Mouse (Mus musculus) 3134 (cell line): ENCODE measurements around the gene Olfm3.

ENCODE experiments used
- DNase-seq: peaks from one replicate; pipeline ENCODE4 v3.0.0-alpha.2; 2011; ENCODE audit warnings: low spot score; ENCODE audit not compliant: insufficient read length; ENCODE audit errors: extremely low read depth

Gene Olfm3

DNA sequence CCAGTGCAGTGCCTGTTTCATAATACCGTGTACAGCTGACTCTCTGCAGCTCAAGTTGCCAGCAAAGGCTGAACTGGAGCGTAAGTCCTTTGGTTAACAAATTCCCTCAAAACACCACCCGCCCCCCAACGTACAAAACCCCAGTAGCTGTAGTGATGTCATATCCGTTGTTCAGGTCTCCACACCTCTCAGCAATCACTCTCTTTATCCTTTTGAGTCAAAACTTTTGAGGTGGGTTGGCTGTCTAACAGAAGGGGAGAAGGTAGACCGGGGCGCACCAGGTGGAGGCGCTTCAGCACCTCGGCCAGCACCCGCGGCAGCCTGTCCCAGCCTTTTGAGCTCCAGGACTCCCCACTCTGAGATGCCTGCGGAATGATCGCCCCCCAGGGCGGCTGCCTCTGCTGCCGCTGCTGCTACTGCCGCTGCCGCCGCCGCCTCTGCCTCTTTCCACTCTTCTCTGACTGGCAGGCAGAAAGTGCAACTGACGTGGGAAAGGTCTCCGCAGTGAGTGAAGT lies at the start of gene Olfm3:
Olfm3 (plus strand) TSS at position 155 of the 515 bp plus-strand sequence.
- DNase-seq = peak; percentile 11

DNA sequence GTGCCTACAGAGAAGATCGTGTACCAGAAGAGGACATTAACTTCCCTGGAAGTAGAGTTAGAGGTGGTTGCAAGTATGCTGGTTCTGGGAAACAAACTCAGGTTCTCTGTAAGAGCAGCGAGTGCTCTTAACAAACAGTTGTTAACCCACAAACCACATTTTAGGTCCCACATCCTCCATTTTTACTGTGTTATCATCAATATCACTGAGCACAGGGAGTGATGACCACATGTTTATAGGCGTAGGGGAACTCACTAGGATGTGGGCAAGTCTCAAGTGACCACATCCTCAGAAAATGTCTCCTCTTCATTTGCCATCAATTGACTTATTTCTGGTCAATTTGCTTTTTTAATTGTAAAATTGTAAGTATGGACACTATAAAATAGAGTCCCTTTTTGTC lies 14.1 kb upstream of the Olfm3 start:
- no peak for DNase-seq

DNA sequence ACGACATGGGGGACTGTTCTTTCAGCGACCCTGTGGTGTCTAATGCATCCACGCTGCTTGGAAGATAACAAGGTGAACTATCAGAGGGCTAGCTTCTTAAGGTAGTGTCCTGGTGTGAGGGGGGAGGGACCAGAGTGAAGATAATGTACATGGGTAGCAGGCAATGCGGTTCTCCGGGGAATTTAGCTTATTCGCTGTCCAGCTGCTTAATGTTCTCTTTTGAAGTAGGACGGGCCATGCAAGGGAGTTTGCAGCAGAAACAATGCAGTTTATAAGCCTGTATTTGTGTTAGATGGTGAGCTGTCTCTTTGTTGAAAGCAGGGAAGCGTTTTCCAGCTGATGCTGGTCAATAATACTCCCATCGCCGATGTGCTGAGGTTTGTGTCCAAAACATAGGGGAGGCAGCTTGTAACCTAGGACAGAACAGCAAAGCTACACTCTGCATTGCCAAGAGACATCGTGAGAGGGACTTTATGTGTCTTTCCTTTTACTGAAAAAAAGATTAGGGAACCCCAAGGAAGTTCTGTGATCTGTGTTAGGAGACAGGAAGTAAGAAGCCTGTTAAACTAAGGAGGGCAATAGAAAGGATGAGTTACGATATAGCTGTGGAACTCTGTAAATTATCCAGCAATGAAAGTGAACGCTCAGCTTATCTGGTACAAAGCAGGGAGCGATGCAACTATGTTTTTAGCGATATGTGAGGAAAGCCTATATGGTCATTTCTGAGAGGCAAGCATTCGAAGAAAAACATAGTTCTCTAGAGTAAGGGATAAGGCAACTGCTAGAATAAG lies 950 bp downstream of the Olfm3 start:
- DNase-seq = no peak

DNA sequence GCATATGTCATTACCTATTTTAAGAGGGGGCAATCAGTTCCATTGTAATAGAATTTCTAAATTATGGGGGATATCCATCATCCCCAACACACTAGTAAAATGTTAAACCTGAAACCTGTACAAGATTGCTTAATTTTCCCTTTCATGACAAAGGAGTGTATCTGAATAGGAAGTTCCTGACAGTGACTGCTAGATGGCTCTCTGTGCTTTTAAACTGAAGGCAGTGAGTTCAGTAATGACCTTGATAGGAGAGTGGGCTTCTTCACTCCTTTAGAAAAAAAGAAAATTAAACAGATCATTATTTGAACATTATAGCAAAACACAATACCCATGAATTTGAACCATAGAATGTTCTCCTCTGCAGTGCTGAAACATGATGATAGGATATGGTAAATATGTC lies 3.7 kb downstream of the Olfm3 start:
- no peak for DNase-seq

DNA sequence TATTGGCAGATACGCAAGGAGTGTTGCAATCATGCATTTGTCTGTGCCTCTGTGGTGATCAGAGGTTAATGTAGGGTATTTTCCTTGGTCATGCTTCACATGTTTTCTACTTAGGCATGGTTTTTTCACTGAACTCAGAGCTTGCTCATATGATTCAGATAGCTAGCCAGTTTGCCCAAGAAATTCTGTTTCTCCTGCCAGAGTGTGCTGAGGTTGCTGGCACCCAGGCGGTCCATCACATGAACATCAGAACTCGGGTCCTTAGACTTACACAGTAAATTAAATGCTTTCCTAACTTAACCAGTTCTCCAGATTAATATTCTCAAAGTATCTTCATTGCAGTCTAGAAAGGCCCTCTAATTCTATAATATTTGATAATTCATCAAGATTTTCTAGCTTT lies 5.0 kb downstream of the Olfm3 start:
- DNase-seq = no peak

DNA sequence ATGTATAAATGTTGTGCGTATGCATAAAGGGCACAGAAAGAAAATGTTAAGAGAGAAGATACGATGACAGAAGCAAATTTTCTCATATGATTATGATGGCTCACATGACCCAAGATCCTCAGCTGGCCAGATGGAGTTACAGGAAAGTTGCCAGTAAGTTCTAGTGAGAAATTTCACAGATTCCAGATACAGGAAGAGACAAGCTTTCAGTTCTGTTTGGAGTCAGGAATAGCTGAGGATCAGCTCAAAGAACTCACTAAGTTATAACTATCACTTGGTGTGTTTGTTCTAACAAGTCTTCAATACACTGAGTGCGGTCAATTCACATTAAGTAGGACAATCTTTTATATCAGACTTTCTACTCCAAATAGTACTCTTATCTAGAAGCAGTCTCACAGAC lies 16.2 kb downstream of the Olfm3 start:
- DNase-seq = no peak

DNA sequence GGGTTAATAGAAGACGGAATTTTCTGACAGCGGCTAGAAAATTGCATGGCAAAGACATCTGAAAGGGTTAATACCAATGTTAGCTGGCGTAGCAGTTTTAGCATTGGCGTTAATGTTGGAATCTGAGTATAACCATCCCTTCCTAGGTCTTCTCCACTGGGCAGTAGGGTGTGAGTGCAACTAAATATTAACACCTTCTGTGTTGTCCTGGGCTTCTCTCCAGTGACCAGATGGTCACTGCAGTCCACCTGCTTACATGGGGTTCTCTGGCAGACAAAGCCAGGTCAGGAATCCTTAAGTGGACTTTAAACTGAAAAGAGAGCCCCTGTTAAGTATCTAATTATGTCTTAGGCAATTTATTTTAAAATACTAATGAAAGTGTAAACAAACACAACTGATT lies 25.7 kb downstream of the Olfm3 start:
- DNase-seq = no peak

DNA sequence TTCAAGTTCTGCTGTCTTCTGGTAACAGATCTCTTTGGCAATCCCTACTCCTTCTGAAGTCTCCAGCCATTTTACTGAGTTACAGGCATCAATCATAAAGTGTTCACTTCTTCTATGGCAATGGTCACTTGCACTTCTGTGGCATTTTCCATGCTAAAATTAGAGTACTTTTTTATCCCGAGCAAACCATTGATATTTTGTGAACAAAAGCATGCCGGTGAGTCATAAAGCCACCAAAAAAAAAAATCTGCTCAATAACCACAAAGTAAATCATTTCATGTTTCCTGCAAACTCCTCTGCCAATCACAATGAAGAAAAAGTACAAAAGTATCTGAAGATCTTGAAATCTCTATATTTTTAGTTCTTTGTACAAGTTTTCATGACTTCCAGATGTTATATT lies 26.5 kb downstream of the Olfm3 start:
- peak; percentile 2 for DNase-seq

DNA sequence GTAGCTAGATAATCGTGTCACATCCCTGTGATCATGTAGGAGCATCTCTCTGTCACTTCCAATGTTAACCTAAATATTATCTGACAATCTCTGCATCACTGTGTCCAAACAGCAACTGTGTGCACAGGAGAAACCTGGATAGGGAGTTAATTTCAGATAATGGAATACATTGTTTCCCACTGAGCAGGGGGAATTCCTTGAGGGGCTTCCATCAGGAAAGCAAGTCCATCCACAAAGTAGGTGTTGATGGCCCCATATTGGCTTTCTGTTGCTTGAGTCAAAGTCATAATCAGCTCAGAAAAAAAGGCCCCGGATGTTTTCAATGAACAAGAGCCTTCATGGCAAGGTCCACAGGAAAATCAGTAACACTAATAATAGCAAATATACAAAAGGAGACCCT lies 26.9 kb downstream of the Olfm3 start:
- no peak for DNase-seq

DNA sequence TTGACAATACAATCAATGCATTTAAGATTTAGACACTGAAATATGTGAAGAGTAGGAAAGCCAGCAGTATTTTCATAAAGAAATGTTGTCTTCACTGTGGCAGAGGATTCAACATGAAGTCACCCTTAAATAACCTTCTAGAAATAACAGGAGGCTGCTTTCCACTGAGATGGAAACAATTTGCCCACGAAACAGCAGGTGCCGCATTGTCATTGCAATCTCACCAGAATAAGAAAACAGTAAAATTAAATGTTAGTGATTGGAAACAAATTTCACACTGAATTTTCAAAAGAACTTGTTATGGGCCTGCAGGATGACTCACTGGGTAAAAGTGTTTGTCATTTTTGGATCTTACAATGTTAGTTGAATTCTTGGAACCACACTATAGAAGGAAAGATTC lies 29.0 kb downstream of the Olfm3 start:
- no peak for DNase-seq

DNA sequence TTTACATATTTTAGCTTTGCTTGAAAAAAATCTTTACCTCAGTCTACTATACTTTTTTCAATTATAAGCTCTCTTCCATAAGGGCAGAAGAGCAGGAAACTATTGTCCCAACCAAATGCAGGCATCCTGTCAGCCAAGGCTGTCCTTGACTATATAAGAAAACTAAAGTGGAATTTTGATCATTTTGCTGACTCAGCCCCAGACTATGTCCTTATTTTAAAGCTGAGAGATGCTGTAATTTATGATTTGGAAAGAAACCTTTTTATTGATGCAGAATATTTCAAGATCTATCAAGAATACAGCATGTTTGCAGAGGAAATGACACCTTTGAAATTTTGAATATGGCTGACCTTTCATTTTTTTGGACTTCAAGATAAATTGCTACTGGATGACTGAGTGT lies 51.0 kb downstream of the Olfm3 start:
- DNase-seq = no peak

DNA sequence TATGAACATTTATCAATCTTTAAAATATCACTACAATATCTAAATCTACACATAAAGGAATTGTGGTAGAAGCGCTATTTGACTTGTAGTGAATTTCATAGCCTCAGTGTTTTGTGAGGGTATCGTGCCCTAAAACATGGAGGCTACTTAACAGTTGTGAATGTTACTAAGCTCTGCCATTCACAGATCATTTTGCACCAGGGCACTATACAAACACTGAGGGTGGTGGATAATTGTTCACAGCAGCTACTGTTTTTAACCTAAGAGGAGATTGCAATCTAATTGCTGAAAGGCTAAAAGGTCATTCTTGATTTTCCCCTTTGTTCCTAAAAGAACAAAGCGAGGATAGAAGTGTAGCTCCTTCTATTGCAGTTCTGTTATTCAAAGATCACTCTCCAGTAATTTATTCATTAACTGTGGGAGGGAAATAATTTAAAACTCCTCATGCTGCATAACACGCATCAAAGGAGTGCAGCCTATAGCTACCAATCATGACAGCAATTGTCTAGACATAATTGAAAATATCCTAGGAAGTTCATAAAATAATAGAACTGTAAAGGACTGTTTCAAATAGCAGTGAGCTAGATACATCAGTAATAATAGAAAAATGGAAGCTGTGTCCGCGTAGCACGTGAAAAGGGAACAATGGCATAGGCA lies 55.6 kb downstream of the Olfm3 start:
- DNase-seq = no peak

DNA sequence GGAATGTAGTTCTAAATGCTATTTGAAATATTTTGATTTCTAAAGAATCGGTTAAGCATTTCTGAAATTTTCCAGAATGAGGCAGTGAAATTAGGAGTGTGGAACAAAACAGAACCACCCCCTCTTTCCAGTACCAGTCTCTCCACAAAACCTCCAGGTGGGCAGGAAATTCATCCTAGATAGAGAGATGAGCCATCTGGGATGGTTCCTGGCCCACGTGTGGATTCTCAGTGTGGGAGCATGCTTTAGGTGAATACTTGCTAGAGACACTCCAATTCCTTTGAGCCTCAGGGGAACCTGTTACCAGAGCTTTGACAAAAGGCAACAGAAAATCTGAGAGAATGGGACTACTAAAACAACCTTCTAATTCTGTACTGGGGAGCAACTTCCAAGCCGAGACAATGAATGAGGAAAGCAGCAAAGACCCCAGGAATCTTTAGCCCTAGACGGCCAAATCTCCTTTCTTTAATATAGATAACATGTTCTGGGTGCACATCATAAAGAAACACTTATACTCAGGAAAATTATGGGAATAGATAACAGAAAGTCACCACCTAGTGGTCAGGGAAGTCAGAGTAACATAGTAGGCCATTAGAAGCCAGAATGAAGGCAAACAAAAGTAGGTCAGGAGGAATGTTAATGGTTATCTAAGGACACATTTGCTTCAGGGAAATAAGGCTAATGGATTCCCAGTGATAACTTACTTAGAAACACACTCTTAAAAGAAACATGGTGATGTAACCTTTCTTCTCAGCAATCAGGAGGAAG lies 58.6 kb downstream of the Olfm3 start:
- no peak for DNase-seq

DNA sequence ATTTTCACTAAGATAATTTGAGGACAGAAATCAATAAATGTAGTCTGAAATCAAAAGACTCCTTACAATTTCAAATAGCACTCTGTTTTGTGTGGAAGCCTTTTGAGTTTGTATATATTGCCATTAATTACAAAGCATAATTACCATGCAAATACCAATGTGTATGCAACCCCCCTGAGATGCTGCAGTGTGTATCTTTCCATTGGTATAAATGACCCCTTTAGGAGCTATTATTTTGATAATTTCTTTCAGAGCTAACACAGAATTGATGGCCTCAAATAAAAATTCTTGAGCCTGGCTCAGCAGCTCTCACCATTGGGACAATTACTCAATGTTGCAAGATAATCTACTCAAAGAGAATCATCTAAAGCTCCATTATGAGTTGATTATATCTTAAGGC lies 67.3 kb downstream of the Olfm3 start:
- no peak for DNase-seq

DNA sequence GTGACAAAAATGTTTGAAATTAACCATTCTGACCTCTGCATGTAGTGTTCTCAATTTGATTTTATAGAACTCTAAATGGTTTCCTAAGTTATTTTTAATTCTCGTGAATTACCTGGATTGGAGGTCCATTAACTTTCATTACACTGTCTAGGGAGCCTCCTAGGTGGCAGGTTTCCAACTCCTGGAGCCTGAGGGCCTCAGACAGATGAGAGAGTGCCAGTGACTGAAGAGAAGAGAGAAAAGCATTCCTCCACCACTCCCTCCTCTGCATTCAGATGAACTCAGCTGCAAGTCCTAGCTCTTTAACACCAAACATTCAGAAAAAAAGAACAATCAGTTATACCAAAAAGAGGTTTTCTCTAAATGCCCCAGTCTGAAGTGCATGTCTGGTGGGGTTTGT lies 68.6 kb downstream of the Olfm3 start:
- DNase-seq = no peak

DNA sequence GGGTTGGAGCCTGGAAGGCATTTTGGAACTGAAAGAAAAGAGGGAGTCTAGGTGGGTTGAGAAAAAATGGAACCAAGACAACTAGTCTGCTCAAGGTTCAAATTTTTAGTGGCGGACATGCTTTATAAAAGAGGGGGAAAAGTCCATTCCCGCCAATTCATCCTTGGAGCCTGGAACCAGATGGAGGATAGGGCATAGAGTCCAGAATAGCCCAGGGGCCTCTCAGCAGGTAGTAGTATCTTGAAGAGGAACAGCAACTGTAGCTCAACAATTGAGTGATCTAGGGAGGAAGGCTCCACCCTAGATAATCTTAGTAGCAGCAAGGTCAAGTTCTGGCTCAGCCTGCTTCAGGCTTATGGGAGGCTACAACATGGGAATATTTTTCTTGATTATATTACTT lies 87.0 kb downstream of the Olfm3 start:
- no peak for DNase-seq

DNA sequence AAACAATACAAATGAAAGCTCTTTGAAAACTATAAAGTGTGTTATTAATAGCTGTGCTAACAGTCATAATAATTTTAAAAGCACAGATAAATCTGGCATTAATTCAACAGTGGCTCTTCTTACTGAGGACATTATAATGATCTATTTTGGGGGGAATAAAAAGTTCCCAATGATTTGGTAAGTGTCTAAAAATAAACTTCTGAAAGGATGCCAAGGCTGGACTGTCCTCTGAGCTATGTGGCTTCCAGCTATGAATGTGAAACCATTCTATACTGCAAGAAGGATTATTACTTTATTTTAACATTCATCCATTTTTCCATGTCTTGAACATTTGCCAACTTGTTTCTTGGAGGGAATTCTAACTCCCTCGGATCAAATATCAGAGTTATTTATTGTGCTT lies 92.1 kb downstream of the Olfm3 start:
- no peak for DNase-seq

DNA sequence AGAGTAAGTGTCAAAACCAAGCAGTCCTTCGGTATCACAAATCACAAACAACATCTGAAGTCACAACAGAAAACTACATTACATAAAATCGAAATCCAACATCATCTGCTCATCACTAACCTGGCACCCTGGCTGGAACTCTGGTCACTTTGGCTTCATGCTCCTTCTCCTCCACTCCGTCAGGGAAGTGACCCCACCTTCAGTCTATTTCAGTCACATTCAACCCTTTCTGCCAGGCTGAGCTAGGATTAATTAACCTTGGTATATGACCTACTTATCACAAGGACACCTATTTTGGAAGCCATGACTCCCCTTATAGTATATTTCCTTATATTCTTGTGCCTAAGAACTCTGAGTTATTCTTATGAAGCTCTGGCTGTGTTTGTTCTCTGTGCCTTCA lies 123.7 kb downstream of the Olfm3 start:
- DNase-seq = no peak

DNA sequence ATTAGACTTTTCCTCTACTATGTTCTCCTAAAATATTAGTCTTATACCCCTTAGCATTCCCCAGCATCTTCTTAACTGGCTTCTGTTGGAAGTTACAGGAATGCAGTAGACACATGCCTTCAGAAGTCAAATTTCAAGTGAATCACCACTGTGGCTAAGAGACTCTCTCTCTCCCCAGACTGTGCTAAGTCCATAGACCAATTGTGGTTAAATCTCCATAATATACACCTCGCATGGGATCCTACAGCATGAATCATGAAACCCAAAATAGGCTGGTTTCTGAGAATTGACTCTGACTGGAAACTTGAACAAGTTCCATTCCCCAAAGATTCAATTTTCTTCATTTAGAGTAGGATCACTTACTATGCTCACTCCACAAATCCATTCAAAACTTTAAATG lies 124.2 kb downstream of the Olfm3 start:
- peak; percentile 34 for DNase-seq

DNA sequence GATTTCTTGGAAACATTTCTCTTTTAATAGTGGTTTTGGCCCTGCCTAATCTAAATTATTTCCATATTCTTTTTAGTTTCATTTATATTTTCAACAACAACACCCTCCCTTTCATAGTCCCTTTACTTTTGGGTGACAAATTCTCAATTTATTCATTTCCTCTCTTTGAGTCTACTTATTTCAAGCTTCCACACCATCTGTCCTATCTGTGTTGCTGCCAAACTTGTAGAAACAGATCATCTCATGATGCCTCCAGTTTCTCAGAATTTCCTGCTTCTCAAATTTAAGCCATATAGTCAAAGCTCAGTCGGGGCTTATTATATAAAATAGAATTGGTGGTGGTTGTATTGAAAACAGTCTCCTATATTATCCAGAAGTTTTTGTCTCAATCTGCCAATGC lies 124.7 kb downstream of the Olfm3 start:
- no peak for DNase-seq

DNA sequence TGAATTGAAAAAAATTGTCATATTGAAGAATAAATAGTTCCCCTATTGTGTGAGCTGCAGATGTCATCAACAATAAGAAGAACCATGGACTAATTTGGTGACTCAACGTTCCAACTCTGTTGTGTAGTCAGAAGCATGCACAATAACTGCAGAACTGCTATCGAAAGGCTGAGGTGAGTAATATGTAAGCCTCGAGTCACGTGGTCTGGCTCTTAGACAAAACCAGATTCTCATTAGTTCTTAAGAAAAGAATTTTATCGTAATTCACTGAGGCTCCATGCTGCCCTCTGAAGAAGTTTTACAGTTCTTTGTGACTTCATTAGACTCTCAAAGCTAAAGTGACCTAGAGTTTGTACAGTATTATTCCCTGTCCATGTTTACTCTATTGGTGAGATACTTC lies 145.2 kb downstream of the Olfm3 start:
- no peak for DNase-seq

DNA sequence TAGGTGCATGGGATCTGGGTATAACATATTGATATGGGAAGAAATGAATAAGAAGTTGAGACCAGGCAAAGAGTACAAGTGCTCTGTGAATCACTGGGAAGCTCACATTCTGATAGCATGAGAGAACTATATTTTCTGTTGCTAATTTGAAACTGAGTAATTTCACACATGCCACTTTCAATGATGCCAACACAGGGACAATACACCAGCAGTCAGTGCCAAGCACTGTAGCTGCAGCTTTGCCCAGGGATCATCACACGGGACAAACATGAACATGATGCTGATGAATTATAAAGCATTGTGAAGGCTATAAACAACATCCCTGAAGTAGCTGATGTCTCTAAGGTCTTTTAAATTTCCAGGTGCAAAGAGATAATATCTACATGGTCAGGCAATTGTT lies 161.0 kb downstream of the Olfm3 start:
- no peak for DNase-seq
